Mouse (Mus musculus) MEL (cell line): ENCODE results near the gene 4430402I18Rik. TPM values are rescaled to one million over a fixed set of nuclear protein-coding genes. Genes with fewer than 3 reads are reported as not detected.

Source experiments
- DNase-seq: peaks from one replicate; pipeline ENCODE4 v3.0.0; 2011; ENCODE audit warnings: low read depth, low spot score
- H3K27ac ChIP-seq: 2 replicates; pipeline ENCODE4 v1.5.1; 2012; ENCODE audit warnings: low read depth, mild to moderate bottlenecking, control low read depth, low read length, moderate library complexity; ENCODE audit not compliant: control insufficient read depth
- H3K27me3 ChIP-seq, 2 experiments: fragments of 150-350 bp in 1 of 2; sonication (generic) in 1 of 2; 2 replicates each; pipeline ENCODE4 v1.6.1; 2012; ENCODE audit warnings: low read length in 2 of 2, mild to moderate bottlenecking in 2 of 2, improper control_type of control experiment in 1 of 2, moderate library complexity in 1 of 2; ENCODE audit not compliant: insufficient read depth in 2 of 2, control insufficient read depth in 1 of 2
- H3K36me3 ChIP-seq, 2 experiments: 2 replicates each; pipeline ENCODE4 v1.6.1; 2012 to 2014; ENCODE audit warnings: low read length in 2 of 2, improper control_type of control experiment in 1 of 2, inconsistent platforms in 1 of 2, mild to moderate bottlenecking in 1 of 2; ENCODE audit not compliant: insufficient read depth in 2 of 2, control insufficient read depth in 1 of 2
- H3K4me1 ChIP-seq, 2 experiments: fragments of 150-350 bp in 1 of 2; sonication (generic) in 1 of 2; 2 replicates each; pipeline ENCODE4 v1.6.1; 2012; ENCODE audit warnings: low read length in 2 of 2, improper control_type of control experiment in 1 of 2, mild to moderate bottlenecking in 1 of 2; ENCODE audit not compliant: insufficient read depth in 2 of 2, control insufficient read depth in 1 of 2
- H3K4me3 ChIP-seq, 2 experiments: fragments of 150-350 bp in 1 of 2; sonication (generic) in 1 of 2; 2 replicates each; pipeline ENCODE4 v1.5.1; 2012; ENCODE audit warnings: low read depth in 2 of 2, low read length in 2 of 2, mild to moderate bottlenecking in 2 of 2, moderate library complexity in 2 of 2, control low read depth in 1 of 2, improper control_type of control experiment in 1 of 2; ENCODE audit not compliant: control insufficient read depth in 1 of 2, insufficient read depth in 1 of 2
- H3K79me2 ChIP-seq: 2 replicates; pipeline ENCODE4 v1.6.1; 2012; ENCODE audit warnings: mild to moderate bottlenecking, low read length, moderate library complexity; ENCODE audit not compliant: control insufficient read depth, poor library complexity, insufficient read depth
- H3K9ac ChIP-seq: 2 replicates; pipeline ENCODE4 v1.6.1; 2012; ENCODE audit warnings: low read depth, mild to moderate bottlenecking, control low read depth, low read length, moderate library complexity; ENCODE audit not compliant: control insufficient read depth, poor library complexity, severe bottlenecking
- H3K9me3 ChIP-seq: fragments of 150-350 bp; sonication (generic); replicated peaks from 2 replicates; pipeline ENCODE4 v1.6.1; 2012; ENCODE audit warnings: mild to moderate bottlenecking, low read length, improper control_type of control experiment, moderate library complexity; ENCODE audit not compliant: insufficient read depth
- BHLHE40 ChIP-seq: IDR thresholded peaks from 2 replicates; pipeline ENCODE4 v1.6.1; 2012; ENCODE audit warnings: low read depth, mild to moderate bottlenecking, inconsistent platforms, low read length, improper control_type of control experiment, borderline replicate concordance
- CHD2 ChIP-seq: IDR thresholded peaks from 2 replicates; pipeline ENCODE4 v1.6.1; 2011; ENCODE audit warnings: low read length, improper control_type of control experiment
- E2F4 ChIP-seq: IDR thresholded peaks from 2 replicates; pipeline ENCODE4 v1.6.1; 2011; ENCODE audit warnings: low read depth, low read length, improper control_type of control experiment, borderline replicate concordance
- EP300 ChIP-seq, 2 experiments: IDR thresholded peaks; 2 replicates each; pipeline ENCODE4 v1.6.1; 2011; ENCODE audit warnings: improper control_type of control experiment in 2 of 2, low read length in 2 of 2, low read depth in 1 of 2, mild to moderate bottlenecking in 1 of 2
- GATA1 ChIP-seq: IDR thresholded peaks from 2 replicates; pipeline ENCODE4 v1.6.1; 2011; ENCODE audit warnings: low read depth, low read length, improper control_type of control experiment
- JUND ChIP-seq: IDR thresholded peaks from 2 replicates; pipeline ENCODE4 v1.6.1; 2011; ENCODE audit warnings: low read depth, mild to moderate bottlenecking, improper control_type of control experiment, low read length
- MEF2A ChIP-seq: IDR thresholded peaks from 2 replicates; pipeline ENCODE4 v1.6.1; 2014; ENCODE audit warnings: low read depth, mild to moderate bottlenecking, inconsistent platforms, low read length, improper control_type of control experiment; ENCODE audit not compliant: poor library complexity, insufficient replicate concordance, severe bottlenecking; ENCODE audit errors: extremely low read depth
- MXI1 ChIP-seq: IDR thresholded peaks from 2 replicates; pipeline ENCODE4 v1.6.1; 2011; ENCODE audit warnings: mild to moderate bottlenecking, low read depth, low read length, improper control_type of control experiment
- MYC ChIP-seq: IDR thresholded peaks from 2 replicates; pipeline ENCODE4 v1.6.1; 2011; ENCODE audit warnings: low read depth, mild to moderate bottlenecking, low read length, improper control_type of control experiment, moderate library complexity
- POLR2AphosphoS2 ChIP-seq: IDR thresholded peaks from 2 replicates; pipeline ENCODE4 v1.6.1; 2011; ENCODE audit warnings: low read length, improper control_type of control experiment
- RAD21 ChIP-seq: IDR thresholded peaks from 2 replicates; pipeline ENCODE4 v1.6.1; 2011; ENCODE audit warnings: mild to moderate bottlenecking, low read depth, low read length, improper control_type of control experiment
- USF2 ChIP-seq, 2 experiments: IDR thresholded peaks; 2 replicates each; pipeline ENCODE4 v1.6.1; 2011 to 2012; ENCODE audit warnings: improper control_type of control experiment in 2 of 2, low read length in 2 of 2, borderline replicate concordance in 1 of 2, inconsistent platforms in 1 of 2, low read depth in 1 of 2, mild to moderate bottlenecking in 1 of 2; ENCODE audit not compliant: insufficient read depth in 1 of 2
- ZC3H11A ChIP-seq: IDR thresholded peaks from 2 replicates; pipeline ENCODE4 v1.6.1; 2012; ENCODE audit warnings: low read depth, mild to moderate bottlenecking, inconsistent platforms, low read length, improper control_type of control experiment
- ZKSCAN1 ChIP-seq: IDR thresholded peaks from 2 replicates; pipeline ENCODE4 v1.6.1; 2012; ENCODE audit warnings: low read depth, mild to moderate bottlenecking, inconsistent platforms, low read length, improper control_type of control experiment, moderate library complexity
- ZNF384 ChIP-seq: IDR thresholded peaks from 2 replicates; pipeline ENCODE4 v1.6.1; 2012; ENCODE audit warnings: low read depth, mild to moderate bottlenecking, inconsistent platforms, low read length, improper control_type of control experiment
- polyA plus RNA-seq, 2 experiments: library from polyadenylated mRNA; stranded (reverse) in 1 of 2; unstranded in 1 of 2; fragments of >175 nt in 1 of 2; fragments of >200 nt in 1 of 2; gene quantifications; 2 replicates each; pipeline versions ENCODE4 v1.2.1 to v1.2.4; 2012; ENCODE audit warnings: low replicate concordance in 2 of 2, low read depth in 1 of 2; ENCODE audit not compliant: insufficient read length in 2 of 2, insufficient read depth in 1 of 2, missing spikeins in 1 of 2
- total RNA-seq: library from RNA; depleted of rRNA; stranded (reverse); fragments of 300-350 nt; gene quantifications from 2 replicates; pipeline ENCODE4 v1.2.3, GENCODE M21; 2012

The 4430402I18Rik gene
- total and polyA plus RNA-seq, 3 experiments: not detected

DNA sequence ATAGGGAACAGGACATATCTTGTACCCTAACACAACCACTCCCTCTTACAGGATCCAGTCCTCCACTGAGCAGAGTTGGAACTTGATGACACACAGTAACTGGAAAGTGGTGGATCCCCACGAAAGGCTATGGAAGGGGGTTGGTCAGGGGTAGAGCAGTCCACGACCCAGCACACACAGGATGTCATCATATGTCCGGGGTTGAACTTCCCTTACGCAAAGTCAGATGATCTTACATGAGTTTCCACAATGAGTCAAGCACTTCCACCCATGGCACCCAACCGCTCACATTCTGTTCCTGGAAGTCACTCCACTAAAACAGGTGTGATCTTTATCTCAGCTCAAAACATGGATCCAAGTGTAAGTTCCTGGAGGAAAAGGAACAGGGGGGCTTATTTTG, 49.8 kb downstream of the 4430402I18Rik start:
- no peak for DNase-seq
- Histone ChIP-seq H3K9ac (no peak overlapping the region), H3K4me3 (no peak overlapping the region), H3K9me3 (no peaks in the 10 kb centered on the region), H3K27ac (no peak overlapping the region), H3K27me3 (no peaks in the 10 kb centered on the region; a peak in 3 of 4 replicates), H3K4me1 (no peaks in the 10 kb centered on the region)
- TF ChIP-seq POLR2AphosphoS2 (no peak), MXI1 (no peak), CHD2 (no peak), MYC (no peak)
- TF ChIP-seq, all 39 proteins: peak for 0
- no peaks in the 10 kb centered on the region for H3K36me3 ChIP-seq
- H3K79me2 ChIP-seq: no peaks in the 10 kb centered on the region

DNA sequence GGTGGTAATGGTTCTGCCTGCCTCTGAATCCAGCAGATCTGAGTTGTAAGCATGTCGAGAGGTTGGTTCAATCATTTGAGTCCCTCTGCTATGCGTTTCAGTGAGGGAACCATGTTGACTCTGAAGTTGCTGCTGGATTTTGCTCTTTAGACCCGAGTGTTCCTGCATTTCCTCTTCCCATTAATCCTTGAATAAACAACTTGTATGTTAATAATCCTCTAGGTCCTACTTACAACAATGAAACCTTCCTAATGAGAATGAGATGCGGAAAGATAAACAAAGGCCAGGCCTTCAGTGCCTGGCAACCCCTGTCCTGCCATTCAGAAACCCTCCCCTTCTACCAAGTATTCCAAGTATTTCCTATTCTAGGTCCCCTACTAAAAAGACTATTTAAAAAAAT, 51.1 kb downstream of the 4430402I18Rik start:
- no peaks in the 10 kb centered on the region; a peak in 2 of 4 replicates for H3K27me3 ChIP-seq
- H3K9me3 ChIP-seq: no peaks in the 10 kb centered on the region
- no peak for TF ChIP-seq E2F4
- TF ChIP-seq BHLHE40: no peak
- no peak for TF ChIP-seq EP300 (IDR thresholded peaks at IDR 0.05; ENCODE audit: low read depth in 1 of 2, low read length in 2 of 2)
- TF ChIP-seq ZKSCAN1: no peak
- no peak for TF ChIP-seq USF2 (IDR thresholded peaks at IDR 0.05; ENCODE audit: borderline replicate concordance in 1 of 2, insufficient read depth in 1 of 2, low read depth in 1 of 2, low read length in 2 of 2)
- no peak for TF ChIP-seq GATA1
- TF ChIP-seq ZC3H11A: no peak
- no peak for TF ChIP-seq CHD2
- no peak for TF ChIP-seq RAD21
- no peak for TF ChIP-seq MEF2A
- TF ChIP-seq ZNF384: no peak
- TF ChIP-seq JUND: no peak
- H3K4me1 ChIP-seq: no peaks in the 10 kb centered on the region
- H3K27ac ChIP-seq: no peak overlapping the region
- no peaks in the 10 kb centered on the region for H3K79me2 ChIP-seq
- no peak overlapping the region for H3K4me3 ChIP-seq
- no peaks in the 10 kb centered on the region for H3K36me3 ChIP-seq
- no peak for DNase-seq
- no peak overlapping the region for H3K9ac ChIP-seq
